Mouse (Mus musculus): ENCODE measurements around the gene Pcsk2.

Gene Pcsk2

DNA sequence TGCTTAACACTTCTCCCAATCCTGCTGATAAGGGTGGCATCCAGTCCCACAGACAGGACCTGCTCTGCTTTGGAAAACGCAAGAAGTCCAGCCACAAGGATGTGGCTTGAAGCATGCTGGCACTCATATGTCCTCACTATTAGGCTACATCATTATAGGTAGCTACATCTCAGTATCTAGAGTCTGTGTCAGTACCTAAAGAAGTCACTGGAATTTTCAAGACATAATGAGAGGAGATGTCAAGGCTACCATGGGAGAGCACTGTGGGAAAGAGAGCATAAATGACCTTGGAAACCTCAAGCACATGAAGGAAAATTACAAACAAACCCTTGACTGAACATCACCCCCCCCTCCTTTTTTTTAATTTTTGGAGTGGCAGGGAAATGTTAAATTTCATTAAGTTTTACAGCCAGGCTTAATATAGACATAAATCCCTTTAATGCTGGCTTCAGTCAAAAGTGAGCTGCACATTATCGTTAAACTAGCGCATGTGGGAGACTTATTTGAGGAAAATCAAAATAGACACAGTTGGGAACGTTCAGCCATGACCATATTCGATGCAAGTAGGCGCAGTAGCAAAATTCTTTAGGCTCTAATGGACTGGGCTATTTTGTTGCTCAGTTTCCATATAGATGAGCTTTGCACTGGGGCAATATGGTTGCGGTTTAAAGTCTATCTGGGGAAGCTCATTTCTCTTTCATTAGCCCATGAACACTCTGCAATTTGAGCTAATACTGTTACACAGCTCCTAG lies 193.7 kb downstream of the Pcsk2 start:
- no peak for DNase-seq

DNA sequence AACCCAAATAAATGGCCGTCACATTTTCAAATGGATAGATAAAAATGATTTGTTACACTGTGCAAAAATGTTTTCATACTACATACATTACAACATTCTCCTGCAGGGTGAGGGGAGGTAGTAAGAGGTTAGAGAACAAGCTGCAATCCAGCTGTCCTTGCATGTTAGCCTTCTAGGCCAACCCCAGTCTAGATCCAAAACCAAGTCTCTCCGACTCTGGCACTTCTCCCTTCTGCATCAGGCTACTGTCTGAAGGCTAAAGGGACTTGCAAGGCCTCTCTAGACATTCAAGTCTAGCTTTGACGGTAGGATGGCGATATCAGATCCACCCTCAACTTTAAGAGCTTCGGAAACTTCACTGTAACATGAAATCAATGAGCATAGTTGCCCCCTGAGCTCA lies 196.5 kb downstream of the Pcsk2 start:
- no peak for DNase-seq

DNA sequence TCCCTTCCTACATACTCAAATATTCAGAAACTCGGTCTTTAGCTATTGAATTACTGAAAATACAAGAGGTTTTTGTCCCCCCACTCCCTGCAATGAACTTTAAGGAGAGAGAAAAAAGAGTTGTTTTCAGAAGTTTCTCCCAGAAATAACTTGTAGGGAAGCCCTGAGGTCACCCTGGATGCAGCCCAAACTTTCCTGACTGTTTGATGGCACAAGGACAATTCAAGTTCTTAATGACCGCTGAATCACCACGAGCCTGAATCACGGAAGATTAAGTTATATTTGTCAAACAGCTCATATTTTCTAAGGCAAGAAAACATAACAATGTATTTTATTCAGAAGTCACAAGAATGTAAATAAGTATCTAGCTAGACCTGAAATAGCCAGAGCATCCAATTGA lies 197.1 kb downstream of the Pcsk2 start:
- DNase-seq, result no peak

DNA sequence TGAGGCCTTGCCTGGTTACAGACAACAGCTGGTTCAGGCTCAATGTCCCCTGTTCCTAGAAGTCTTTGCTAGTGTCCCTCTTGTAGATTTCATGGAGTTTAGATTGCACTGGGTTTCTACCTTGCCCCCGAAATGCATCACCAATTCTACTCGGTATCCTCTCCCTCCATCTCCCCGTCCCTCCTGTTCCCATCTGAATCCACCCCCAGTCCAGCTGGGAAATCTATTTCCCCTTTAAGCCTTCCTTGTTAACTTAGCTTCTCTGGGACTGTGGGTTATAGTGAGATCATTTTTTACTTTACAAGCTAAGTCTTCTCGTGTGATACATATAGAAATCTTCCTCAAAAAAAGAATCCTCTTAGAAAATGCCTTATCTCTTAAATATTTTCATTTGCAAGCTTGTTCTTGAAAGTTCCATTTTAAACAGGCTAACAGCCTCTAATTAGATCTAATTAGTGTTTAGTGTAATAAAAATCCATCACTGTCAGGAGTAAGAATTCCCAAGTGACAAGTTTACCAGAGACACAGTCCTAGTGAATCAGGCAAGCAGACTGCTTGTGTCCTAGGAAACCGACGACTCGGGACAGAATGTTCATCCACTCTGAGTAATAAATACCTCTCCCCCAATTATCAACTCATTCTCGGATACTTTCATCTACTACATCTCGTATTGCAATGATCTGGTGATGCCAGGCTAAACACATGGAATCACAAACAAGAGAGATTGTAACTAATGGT lies 206.3 kb downstream of the Pcsk2 start:
- no peak for DNase-seq

DNA sequence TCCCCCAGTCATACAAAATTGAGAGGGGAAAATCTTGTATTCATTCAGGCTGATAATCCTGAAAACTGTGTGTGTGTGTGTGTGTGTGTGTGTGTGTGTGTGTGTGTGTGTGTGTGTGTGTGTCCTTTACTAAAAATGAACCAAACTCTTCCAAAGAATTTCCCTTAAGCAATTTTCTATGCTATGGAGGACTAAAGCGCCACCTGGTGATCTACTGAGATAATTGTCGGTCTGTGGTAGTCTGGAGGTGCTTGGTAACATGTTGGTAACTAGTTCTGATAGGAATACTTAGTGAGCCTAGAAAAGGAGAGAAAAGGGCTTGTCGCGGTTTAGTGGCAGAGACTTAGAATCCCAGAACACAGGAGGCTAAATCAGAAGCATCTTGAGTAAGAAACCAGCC lies 230.5 kb downstream of the Pcsk2 start:
- DNase-seq, result no peak

DNA sequence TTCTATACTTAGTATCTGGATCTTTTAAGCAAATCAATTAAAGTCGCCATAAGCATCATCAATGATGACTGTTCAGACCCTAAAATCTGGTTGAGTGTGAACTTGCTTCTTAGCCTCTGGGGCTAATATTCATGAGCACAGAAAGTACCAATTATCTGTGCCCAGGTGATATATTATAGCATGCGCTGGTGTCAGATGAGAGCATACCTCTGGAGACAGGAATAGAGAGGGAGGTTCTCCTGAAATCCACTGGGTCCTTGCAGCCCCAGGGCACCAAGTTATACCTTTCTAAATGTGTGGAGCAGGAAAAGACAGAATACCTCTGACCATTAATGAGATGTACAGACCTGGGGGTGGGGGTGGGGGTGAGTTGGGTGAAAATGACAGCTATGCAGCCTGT lies 234.4 kb downstream of the Pcsk2 start:
- DNase-seq, result no peak

DNA sequence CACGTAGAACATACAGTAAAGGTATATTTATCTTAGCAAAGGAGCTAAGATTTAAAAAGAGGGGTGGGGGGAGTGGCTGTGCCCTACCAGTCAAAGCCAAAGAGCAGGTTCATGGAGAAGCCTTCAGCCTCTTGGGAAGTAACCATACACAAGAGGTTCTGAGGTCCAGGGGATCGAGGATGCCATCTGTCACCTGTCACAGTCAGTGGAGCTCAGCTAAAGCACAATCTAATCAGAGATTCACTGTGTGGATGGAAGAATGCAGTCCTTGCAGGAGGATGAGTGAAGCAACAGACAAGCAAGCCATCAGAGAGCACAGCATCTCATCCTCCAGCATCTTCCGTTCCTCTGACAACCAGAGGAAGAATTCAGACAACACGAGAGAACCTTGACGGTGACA lies 244.0 kb downstream of the Pcsk2 start:
- DNase-seq, result no peak

DNA sequence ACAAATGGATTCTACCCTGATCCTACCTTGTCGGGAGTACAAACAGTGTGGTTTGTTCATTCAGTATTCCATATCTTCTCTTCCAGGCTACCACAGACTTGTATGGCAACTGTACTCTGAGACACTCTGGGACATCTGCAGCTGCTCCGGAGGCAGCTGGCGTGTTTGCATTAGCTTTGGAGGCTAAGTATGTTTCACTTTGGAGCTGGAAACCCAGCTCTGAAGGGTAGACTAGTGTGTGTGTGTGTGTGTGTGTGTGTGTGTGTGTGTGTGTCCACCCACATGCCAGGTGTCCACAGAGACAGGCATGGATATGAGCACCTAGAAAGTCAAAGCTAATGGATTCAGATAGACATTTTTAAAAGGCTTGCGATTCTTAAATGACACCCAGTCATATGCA lies 249.9 kb downstream of the Pcsk2 start:
- no peak for DNase-seq

DNA sequence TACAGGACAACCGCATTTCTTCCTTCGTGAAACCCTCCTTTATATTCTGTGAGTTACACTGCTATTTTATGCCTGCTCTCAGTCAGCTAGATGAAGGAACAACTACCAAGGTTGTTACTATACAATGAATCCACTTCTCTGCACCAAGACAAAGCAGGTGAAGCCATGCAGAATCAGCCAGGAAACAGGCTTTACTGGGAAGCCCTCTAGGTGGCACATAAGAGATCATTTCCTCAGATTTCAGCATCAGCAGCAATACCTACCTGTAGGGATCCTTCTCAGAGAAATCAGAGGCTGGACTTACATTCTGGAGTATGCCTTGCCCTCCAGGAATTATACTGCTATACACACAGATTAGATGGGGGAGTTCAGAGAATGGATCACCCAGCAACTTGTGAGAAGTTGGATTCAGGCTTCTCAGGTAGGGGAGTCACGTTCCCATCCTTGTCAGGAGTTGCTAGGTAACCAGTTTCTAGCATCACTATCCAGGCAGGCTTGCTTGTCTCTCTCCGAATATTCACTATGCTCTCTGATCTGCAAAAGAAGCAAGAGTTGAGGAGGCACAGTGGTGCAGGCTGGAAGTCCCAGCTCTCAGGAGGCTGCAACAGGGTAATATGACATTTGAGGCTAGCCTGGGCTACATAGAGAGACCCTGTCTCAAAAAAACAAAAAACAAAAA lies 250.5 kb downstream of the Pcsk2 start:
- no peak for DNase-seq

DNA sequence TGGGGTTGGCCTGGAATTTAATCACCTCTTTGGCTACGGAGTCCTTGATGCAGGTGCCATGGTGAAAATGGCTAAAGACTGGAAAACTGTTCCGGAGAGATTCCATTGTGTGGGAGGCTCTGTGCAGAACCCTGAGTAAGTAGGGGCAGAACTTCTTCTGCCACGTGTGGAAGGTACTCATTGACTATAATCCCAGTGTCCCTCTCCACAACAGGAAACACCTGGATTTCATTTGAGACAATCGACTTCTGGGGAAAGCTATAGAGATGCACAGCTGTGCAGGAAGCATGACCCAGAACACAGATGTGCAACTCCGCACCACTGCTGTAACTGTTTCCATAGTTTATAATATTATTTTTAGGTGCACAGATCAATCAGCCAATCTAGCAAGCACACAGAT lies 255.1 kb downstream of the Pcsk2 start:
- no peak for DNase-seq

DNA sequence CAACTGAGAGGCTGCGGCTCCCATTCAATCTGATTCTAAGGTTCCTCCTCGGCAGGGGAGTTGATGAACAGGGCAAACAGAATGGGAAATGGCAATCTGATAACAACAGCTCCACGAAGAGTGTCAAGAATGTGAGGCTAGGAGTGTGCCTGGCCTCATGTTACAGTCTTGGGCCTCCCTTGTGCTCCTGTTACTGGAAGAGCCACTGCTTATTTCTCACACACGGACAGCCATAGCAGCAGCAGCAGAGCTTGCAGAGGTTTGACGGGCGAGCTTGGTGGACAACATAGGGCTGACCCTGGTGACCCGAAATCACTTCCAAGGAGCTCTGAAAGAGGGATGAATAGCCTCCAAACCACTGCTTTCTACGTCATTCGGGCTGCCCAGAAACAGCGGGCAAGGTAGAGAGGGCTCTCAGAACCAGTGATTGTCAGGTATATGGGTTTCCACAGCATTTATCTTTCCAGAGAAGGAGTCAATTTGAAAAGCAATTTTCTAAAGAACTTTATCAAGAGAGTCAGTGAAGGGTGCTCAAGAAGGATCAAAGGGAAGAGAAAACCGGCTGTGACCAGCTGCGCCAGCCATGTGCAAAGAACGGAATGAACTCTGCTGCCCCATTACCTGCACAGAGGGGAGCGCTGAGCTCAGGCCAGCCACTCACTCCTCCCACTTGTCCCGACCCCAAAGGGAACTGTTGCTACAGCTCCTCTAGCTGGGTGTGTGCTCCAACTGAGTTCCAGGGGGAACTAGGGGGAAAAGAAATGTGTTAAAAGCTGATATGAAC lies 260.4 kb downstream of the Pcsk2 start:
- DNase-seq, result no peak

DNA sequence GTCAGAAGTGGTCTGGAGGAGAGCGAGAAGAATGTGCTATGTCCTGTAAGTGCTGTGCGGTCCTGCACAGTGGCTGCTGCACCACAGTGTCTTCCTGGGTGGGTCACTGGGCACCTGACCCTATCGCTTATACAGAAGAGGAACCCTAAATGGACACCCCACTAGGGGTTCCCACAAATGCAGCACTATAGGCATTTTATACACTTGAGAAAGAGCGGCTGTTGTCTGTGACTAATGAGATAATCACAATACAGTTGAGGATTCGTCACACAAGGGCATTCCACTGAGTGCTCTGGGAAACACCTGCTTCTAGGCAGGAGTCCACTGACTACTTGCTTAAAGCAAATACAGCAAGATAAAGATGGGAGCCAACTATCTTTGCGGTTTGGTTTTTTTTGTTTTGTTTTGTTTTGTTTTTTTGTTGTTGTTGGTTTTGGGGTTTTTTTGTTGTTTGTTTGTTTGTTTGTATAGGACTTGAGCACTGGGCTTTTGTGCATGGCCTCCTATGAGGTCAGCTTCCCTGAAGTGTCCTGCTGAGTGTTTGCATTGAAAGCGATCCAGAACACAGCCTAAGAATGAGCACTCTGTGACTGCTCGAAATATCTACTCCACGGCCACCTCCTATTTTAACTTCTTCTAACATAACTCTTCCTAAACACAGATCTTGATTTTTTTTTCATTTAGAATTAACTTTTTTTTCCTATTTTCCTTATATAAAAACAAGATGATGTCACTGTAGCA lies 261.1 kb downstream of the Pcsk2 start:
- no peak for DNase-seq

DNA sequence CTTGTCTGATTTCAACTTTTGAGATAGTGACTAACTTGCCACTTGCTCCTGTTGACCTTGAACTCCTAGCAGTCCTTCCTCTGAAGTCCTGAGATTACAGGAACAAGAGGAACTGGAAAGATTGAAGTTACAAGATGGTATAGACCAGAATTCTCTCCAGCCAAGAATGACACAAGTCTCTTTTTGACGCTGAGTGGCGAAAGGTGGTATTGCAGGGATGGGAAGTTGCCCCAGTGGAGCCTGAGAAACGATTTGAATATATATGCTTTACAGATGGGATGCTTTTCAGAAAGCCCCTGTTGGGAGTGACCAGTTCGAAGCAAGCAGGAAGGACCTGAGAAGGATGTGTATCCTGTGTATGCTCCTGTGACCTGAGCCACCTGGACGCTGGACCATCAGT lies 262.8 kb downstream of the Pcsk2 start:
- DNase-seq, result no peak

DNA sequence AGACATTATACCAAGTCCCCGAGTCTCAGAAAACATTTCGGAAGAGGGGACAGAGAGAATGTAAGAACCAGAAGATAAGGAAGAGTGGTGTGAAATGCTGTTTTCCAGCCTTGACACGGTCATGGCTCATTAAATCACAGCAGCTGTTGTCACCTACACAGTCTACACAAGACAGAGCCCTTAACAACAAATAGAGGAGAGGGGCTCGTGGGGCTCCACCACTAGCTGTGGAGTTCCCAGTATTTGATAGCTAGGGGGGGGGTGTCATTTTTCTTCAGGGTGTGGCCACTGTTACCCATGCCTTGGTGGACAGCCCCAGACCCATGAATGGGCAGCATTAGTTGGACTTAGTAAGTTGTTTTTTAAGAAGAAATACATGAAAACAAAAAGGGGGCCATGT lies 266.3 kb downstream of the Pcsk2 start:
- DNase-seq, result no peak

DNA sequence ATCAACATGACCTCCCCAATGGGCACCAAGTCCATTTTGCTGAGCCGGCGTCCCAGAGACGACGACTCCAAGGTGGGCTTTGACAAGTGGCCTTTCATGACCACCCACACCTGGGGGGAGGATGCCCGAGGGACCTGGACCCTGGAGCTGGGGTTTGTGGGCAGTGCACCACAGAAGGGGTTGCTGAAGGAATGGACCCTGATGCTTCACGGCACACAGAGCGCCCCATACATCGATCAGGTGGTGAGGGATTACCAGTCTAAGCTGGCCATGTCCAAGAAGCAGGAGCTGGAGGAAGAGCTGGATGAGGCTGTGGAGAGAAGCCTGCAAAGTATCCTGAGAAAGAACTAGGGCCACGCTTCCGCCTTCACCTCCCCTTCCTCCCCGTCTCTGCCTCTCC lies 267.5 kb downstream of the Pcsk2 start:
- DNase-seq, result no peak

DNA sequence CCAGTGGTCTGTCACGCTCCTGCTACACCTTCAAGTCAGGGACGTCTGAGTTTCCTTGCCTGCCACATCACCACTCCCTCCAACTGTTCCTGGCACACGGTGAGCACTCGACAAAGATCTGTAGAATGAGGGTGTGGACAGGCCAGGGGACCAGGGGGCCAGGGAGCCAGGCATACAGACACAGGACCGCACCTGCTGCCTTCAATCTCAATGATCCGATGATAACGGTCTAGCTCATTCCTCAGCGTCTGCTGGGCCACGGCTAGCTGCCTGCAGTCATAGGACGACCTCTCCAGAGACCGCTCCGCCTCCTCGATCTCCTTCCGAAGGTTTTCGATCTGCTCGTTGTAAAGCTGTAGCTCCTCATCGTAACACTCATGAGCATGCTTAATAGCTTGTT lies 285.7 kb downstream of the Pcsk2 start:
- no peak for DNase-seq

DNA sequence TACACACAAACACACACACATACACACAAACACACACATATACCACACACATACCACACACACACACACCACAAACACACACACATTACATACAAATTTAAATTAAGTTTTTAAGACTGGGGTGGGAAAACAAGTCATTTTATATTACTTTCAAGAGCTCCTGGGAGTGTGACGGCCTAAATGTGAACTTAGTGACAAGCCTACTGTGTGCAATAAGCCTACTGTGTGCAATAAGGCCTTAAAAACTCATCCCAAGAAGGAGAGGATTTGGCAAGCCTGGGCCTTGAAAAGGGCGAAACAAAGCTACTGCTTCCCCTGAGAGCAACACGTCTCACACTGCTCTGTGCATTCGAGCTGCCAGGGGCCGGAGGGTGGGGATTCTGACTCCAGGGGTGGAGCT lies 286.8 kb downstream of the Pcsk2 start:
- no peak for DNase-seq

DNA sequence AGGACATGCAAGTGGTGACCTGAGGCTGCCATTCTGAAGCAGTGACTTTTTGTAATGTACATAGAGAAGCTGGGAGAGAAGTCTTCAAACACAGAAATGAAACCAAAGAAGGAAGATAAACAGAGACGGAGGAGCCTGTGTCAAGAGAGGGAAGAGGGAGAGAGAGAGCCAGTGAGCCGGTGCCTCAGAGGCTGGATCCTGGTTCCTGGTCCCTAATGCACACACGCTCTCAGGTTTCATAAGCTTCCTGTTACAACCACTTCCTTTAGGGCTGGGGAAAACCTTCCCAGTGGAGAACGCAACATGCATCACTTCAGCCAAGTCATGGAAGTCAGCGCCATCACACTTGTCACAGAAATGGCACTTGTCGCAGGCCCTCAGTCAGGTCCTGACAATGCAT lies 288.1 kb downstream of the Pcsk2 start:
- no peak for DNase-seq

DNA sequence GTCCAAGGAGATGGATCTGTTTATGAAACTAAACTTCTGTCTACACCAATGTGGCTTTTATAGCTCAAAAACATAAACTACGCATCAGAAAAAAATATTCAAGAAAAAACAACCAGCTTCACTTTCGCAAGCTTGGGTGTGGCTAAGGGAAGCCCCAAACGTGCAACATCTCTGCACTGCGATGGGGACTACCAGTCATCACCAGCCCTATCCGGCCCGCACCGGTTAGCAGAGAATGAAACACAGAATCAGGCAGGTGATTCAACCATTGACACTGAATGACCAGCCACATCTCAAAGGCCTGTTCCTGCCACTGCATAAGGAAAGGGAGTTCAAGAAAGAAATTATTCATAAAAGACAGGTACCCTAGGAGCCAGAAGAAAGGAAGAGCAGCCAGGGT lies 289.9 kb downstream of the Pcsk2 start:
- no peak for DNase-seq

DNA sequence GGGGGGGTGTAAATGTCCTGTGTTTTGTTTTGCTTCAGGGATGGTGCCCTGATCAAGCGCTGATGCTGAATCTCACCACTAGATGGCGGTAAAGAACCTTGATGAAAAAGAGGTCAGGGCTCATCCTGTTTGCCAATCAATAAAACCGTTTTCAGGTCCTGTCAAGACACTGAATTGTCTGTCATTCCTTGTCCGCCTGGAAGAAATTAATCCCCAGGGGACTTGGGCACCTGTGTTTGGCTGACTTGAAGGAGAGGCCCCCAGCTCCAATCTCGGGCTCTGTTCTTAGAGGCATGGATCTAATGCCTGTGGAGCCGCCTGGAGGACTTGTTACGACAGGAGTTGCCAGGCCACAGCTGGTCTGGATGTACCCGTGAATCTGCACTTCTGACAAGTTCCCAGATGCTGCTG lies 291.3 kb downstream of the Pcsk2 start:
- DNase-seq, result peak; percentile 76

DNA sequence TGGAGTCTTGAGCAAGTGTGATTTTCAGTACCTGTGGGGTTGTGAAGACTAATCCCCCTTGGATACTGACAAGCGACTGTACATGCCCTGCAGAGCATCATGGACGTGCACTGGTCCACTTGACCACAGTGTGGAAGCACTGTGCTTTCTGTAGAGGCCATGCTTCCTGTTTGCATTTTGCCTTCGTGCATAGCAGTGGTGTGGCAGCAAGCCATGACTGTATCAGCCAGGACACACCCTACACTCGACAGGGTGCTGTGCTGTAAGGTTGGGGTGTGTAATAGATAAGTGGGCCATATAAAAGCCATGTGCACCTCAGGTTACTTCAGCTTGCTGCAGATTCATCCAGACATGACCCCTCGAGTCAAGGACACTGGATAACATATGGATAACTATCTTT lies 292.7 kb downstream of the Pcsk2 start:
- peak; percentile 8 for DNase-seq

DNA sequence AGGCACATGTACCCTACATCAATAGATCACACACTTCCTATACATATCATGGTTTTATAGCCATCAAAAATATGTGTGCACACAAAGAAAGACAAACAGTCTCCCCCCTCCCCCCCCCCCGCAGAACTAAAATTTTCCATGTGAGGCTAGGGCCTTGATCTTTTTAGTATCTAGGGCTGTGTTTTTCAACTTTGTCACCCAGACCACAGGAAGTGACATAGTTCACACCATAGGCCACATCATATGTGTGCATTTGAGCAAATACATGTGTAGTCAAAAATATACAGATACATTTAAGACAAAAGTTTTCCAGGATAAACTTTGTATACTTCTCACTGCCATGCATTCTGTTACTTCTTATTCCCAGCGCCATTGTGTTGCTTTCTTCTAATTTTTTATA lies 293.5 kb downstream of the Pcsk2 start:
- DNase-seq, result no peak

DNA sequence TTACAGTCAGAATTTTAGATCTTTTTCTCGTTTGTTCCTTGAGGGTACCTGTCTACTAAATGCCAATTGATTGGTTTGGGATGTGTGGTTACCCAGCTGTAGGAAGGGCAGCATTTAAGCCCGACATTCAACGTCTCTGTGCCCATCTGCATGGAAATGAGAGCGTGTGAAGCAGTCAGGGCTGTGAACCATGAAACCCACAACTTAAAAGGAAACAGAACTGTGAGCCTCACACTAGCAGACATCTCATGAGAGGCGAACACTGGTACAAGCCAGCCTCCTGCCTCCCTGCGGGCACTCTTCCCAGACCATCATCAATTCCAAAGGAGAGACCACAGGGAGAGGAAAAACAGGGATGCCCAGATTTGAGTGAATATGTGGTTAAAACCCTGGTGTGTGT lies 294.9 kb downstream of the Pcsk2 start:
- no peak for DNase-seq
